Mouse (Mus musculus) heart, adult 8-10 months (tissue): ENCODE data around the gene Cenpq. TPM values are rescaled to one million over a fixed set of nuclear protein-coding genes. Genes with fewer than 3 reads are reported as not detected.
A peak's percentile ranks its signal among the peaks of the same experiment; 100 is the strongest.

Experiments used
- DNase-seq: peaks from one replicate; pipeline ENCODE4 v3.0.0; 2022; ENCODE audit warnings: low spot score
- total RNA-seq, 4 experiments: library from RNA; stranded (reverse); gene quantifications; 2 replicates each; pipeline ENCODE4 v1.2.4; 2022

The Cenpq gene
- total RNA-seq, result 1 to 10 TPM; 5.2 to 7.0 (median 6.3) TPM

- peak; percentile 99 for DNase-seq
Observed at GRCm38 (mm10) chr17:40934420-40935231, at the start of gene Cenpq, which contains the start of gene Mut. Cenpq (minus strand) TSS chr17:40935047. Mut (plus strand) TSS chr17:40934685.

GRCm38 (mm10) chr17:40977914-40978313, 43.1 kb upstream of the Cenpq start:
- no peak for DNase-seq

- no peak for DNase-seq
Observed at GRCm38 (mm10) chr17:40948518-40948917, 13.7 kb upstream of the Cenpq start.

- DNase-seq, result no peak
Observed at GRCm38 (mm10) chr17:40933985-40934384, 862 bp downstream of the Cenpq start.

- DNase-seq, result no peak
Observed at GRCm38 (mm10) chr17:40915499-40915898, 19.3 kb downstream of the Cenpq start.

- no peak for DNase-seq
Observed at GRCm38 (mm10) chr17:40914250-40914649, 20.6 kb downstream of the Cenpq start, which contains the start of gene Glyatl3. Glyatl3 (minus strand) TSS chr17:40914350.

GRCm38 (mm10) chr17:40904721-40905154, 30.1 kb downstream of the Cenpq start:
- no peak for DNase-seq

- DNase-seq, result peak; percentile 9
Observed at GRCm38 (mm10) chr17:40904056-40904597, 30.7 kb downstream of the Cenpq start.

GRCm38 (mm10) chr17:40903345-40903744, 31.5 kb downstream of the Cenpq start:
- no peak for DNase-seq

- DNase-seq, result no peak
Observed at GRCm38 (mm10) chr17:40899783-40900363, 35.0 kb downstream of the Cenpq start.

GRCm38 (mm10) chr17:40896863-40897262, 38.0 kb downstream of the Cenpq start:
- peak; percentile 24 for DNase-seq

GRCm38 (mm10) chr17:40887849-40888536, 46.9 kb downstream of the Cenpq start:
- DNase-seq, result no peak

GRCm38 (mm10) chr17:40885155-40885554, 49.7 kb downstream of the Cenpq start:
- DNase-seq, result no peak

- DNase-seq, result no peak
Observed at GRCm38 (mm10) chr17:40882172-40882571, 52.7 kb downstream of the Cenpq start.

GRCm38 (mm10) chr17:40879924-40880691, 54.7 kb downstream of the Cenpq start, which contains the start of gene 9130008F23Rik:
9130008F23Rik (minus strand) TSS chr17:40880559.
- peak; percentile 72 for DNase-seq

- DNase-seq, result no peak
Observed at GRCm38 (mm10) chr17:40879528-40879923, 55.3 kb downstream of the Cenpq start.

GRCm38 (mm10) chr17:40877741-40878140, 57.1 kb downstream of the Cenpq start:
- no peak for DNase-seq

GRCm38 (mm10) chr17:40875568-40875967, 59.3 kb downstream of the Cenpq start:
- no peak for DNase-seq

GRCm38 (mm10) chr17:40874701-40875100, 60.1 kb downstream of the Cenpq start:
- DNase-seq, result no peak

GRCm38 (mm10) chr17:40873582-40874011, 61.2 kb downstream of the Cenpq start:
- peak; percentile 15 for DNase-seq
